Mouse (Mus musculus) cerebellum, adult 11-12 months (tissue): Measurements from ENCODE around the gene Ubfd1.
A peak's percentile ranks its signal among the peaks of the same experiment; 100 is the strongest.

Experiments used
- DNase-seq: peaks from one replicate; pipeline ENCODE4 v3.0.0; 2022

Ubfd1 gene

DNA sequence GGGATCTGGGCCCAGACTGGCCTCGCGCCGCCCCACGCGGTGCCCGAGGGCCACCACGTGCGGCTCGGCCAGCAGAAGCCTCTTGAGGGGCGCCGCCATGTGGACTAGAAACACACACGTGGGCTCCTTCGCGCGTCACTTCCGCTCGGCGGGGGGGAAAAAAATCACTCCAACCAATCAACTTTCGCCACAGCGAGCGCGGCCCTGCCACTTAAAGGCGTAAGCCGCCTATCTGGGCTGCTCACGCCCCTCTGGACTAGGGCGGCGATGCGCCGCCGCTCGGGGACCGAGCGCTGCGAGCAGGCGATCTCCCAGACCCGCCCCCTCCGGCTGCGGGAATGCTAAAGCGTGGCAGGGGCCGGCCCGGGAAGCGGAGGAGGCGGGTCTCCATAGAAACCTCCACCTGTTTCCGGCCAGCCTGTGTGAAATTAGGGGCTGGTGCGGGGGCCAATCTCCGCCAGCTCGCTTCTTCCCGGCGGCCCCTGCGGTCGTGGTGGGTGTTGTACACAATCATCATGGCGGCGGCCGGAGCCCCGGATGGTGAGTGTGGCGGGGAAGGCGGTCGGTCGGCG, at the start of gene Ubfd1, which contains the start of gene Ears2:
TSS of gene Ubfd1 (plus strand) at position 231 of the 572 bp plus-strand sequence.
TSS of gene Ears2 (minus strand) at position 319 of the 572 bp plus-strand sequence.
- DNase-seq, result peak; percentile 95

DNA sequence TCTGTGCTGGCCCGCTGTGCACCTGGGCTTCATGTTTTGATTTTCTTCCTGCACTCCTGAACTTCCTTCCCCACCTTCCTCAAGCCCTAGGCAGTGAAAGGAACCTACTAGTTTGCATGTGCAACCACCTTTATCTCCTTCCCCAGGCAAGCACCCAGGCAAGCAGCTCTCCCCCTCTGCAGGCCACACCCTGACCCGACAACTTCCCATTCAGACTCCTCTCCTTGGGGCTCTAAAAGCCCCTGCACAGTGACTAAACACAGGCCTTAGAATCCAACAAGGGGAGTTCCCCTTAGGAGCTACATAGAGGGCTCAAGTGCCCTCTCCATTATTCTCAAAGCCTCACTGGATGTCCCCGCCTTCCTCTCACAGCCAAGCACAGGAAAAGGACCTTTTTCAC, 48.7 kb upstream of the Ubfd1 start:
- DNase-seq, result no peak

DNA sequence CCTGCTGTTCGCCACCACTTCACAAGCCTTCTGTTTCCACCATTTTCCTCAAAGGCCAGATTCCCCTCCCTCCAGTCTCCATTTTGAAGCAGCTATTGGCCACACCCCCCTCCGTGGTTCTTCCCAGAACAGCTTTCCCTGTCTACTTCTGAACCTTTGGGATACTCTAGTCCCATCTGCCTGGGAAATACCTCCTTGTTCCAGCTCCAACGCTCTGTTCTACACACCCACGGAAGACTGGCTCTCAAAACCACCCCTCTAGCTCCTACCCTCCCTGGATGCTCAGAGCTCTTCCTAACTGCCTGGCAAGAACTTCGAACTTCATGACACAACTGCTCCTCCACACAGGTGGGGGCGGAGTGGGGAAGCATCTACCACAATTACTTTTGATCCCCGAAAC, 48.0 kb upstream of the Ubfd1 start:
- no peak for DNase-seq

DNA sequence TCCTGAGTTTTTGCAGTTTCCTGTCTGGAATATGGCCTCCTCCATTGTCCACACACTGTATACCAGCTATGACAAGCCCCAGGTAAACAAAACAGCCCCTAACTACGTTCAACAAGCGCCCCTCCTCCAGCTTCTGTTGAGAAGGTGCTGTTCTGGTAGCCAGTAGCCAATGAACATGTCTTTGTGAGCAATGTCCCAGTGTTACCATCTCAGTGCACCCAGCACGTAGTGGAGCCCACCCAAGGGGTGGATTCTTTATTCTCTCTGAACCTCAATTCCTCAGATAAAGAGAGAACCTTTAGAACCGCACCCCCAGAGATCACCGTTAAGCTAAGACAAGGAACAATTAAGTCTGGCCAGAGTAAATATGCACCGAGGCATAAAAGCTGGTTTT, 46.7 kb upstream of the Ubfd1 start:
- no peak for DNase-seq

DNA sequence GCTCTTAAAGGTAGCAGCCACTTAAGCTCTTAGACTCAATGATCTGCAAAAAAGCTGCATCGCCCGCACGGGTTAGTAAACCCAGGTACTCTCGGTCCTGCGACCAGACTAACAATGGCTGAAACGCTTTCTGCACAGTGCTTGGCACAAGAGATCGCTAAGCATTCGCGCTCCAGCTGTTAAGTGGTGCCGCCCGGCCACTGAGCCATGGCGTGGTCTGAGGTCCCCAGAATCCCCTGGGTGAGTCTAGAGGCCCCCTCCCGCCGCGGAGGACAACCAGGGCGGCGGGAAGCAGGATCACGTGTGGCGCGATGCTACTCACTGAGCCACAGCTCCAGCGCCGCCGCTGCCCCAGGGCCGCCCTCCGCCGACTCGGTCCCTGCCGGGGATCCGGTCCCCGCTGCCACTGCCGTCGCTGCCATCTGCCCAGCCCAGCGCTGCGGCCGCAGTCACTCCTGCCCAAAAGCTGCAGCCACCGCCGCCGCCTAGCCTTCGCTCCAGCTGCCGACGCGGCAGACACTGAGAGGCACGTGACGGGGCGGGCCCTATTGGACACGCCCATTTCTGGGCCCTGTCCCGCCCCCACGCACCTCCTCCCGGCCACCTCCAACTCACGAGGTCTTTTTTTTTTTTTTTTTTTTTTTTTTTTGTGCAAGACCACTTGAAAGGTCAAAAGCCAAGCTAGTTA, 46.2 kb upstream of the Ubfd1 start, which contains the start of gene Gga2:
TSS of gene Gga2 (minus strand) at position 556 of the 688 bp plus-strand sequence.
- DNase-seq, result peak; percentile 89

DNA sequence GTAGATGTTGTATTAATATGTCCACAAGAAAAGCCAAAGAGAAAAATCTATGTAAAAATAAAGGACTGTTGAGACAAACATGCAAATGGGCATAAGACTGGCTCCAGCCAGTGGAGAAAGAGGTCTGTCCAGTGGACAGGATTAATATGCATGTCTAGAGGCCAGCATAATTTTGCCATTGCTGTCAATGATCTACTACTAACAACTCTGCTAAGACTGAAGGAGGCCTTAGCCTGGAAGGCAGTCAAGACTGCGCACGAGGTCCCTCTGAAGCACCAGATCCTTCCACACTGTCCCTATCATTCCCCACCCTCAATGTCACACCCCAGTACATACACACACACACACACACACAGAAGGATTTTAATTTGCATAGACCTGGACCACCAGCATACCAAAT, 44.8 kb upstream of the Ubfd1 start:
- DNase-seq, result no peak

DNA sequence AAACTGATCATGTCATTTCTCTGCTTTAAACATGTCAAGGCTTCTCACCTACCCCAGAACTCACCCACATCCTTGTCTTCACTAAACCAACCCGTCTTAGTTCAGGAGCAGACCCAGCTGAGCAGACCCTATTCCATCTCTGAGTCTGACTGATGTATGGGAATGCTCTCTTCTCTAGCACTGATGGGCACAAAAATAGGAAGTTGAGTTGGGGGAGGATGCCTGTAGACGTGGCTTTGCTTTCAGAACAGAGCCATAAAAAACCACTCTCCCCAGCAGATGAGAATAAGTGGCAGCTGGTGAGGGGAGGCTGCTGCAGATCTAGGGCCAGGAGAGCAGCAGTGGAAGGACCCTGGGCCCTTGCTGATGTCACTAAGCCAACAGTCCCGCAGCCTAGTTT, 33.6 kb upstream of the Ubfd1 start:
- no peak for DNase-seq

DNA sequence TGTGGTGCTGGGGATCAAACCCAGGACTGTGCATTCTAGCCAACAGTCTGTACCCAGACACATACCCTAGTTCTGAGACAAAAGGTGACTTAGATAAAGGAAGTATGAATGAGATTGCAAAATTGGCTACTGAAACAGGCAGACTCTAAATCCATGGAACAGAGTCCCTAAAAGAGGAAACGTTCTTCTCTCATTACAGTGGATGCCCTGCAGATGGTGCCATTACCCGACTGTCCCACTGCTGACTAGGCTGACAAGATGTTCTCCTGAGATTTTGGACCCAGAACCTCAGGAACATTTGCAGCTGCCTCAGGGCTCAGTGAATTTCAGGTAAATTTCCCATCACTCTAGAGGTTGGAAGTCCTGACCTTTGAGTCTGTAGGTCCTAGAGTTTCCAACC, 32.6 kb upstream of the Ubfd1 start:
- no peak for DNase-seq

DNA sequence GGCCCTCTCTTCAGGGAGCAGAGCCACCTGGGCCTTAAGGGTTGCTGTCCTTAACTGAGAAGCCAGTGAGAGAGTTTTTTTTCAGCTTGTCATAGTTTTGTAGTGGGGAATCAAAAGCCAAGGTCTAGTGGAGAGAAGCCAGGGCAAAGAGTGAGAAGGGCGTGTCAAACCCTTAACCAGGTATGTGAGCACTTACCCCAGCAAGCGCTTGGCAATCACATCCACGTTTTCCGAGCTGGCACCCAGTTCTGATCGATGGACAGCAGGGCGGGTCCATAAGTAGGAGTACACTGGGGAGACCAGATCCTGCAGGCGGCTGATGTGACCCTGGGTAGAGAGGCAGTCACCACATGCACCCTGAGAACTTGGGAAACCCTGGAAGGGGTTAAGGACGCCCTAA, 22.9 kb upstream of the Ubfd1 start:
- DNase-seq, result no peak

DNA sequence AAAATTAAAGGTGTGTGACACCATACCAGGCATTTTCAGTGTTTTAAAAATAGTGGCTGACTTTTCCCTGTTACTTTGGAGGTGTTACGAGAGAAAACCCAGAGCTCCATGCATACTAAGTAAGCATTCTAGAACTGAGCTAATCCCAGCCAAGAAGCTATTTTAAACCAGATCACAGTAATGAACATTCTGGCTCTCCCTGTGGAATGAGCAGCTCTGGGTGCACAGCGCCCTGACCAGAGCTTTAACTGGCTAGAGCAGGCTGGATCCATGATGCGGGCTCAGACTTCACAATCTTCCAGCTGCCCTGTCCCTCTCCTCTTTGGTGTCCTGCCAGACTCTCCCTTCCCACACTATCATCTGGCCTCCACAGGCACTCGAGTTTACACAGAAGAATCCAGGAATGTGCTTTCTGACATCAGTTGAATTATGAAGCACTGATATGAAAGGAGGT, 21.8 kb upstream of the Ubfd1 start:
- DNase-seq, result no peak

DNA sequence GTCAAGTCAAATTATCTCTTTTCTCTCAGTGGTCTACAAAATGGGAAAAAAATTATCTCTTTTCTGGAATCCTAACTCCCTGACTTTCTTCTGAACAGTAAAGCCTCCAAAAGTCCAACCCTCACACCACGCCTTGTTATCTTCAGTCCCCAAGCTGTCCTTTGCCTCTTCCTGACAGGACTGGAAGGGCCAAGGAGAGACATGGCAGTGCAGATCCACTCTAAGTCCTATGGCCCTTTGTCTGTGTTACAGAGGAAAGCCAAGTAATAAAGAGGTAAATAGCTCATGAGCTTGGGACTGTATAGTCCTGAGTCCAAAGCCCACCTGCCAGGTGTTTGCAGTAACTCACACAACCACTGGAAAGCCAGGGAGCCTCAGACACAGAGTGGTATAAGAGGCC, 21.3 kb upstream of the Ubfd1 start:
- DNase-seq, result no peak

DNA sequence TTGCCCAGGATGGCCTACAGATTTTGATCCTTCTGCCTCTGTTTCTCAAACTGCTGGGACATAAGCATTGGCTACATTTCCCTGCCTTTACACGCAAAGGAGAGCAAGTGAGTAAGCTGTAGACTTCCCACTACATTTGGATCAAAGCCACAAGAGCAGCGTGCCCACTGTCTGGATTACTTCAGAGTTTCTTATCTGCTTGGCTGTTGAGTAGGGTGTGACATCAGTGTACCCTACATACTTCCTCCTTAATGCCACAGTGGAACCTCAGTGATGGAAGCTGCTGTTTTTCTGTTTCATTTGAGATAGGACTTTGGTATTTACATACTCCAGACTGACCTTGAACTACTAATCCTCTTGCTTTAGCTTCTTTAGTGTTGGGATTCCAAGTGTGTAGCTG, 20.2 kb upstream of the Ubfd1 start:
- no peak for DNase-seq

DNA sequence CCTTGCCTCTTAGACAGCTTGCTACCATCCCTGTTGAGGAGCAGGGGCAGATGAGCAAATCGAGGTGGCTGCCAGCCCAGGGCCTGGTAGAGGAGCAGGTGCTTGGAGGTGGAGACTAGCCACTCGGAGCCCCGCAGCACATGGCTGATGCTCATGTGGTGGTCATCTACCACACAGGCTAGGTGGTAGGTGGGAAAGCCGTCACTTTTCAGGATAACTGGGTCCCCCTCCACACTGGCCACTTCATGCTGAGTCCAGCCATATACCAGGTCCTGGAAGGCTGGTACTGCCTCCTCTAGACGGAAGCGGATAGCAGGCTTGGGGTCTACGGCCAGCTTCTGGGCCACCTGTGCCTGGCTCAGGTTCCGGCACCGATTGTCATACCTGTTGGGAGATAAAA, 18.8 kb upstream of the Ubfd1 start:
- no peak for DNase-seq

DNA sequence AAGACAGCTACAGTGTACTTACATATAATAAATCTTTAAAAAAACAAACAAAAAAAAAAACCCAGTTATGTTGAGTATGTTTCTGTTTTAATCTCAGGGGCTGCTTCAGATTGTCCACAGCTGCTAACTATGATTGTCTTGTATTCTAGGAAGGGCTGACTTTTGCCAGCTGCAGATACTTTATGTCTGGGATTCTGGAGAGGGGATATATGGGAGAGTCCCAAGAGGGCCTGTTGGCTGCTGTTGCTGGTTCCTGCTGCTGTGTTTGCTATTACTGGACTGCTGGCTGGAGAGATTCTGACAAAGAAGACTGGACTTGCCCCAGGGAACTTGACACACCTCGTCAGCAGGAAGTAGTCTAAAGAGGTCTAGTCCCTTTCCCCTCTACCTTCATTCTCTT, 16.1 kb upstream of the Ubfd1 start:
- DNase-seq, result no peak

DNA sequence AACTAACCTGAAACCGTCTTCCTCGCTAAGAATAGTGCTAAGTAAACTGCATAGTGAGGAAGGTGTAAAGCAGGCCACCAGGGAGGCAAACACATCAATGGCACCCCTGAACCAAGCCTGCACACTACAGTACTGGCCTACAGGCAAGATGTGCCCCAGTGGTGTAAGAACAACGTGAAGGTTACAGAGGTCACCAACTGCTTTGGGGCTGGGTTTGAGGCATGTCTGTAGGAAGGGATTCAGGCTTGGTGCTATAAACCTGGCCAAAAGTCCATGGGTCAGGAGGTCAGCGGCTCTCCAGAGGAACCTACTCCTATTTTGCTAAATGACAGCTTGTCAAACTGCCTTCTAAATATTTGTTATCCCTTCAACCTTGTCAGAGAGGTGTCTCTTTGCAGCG, 10.3 kb upstream of the Ubfd1 start:
- DNase-seq, result no peak

DNA sequence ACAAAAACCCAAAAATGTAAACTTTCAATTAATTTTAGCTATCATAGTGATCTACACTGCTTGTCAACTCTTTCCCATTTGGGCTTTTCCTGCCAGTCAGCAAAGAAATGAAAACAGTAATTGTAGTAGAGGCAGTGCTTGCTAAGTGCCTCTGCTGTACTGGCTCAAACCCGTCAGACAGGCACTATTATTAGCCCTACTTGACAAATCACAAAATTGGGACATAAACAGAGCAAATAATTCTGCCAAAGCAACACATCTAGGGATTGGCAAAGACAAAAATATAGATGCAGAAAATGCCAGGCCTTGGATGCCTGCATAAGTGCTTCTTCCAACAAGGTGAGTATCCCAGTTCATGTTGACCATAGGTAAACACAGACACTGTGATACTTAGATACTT, 1.3 kb upstream of the Ubfd1 start:
- DNase-seq, result no peak

DNA sequence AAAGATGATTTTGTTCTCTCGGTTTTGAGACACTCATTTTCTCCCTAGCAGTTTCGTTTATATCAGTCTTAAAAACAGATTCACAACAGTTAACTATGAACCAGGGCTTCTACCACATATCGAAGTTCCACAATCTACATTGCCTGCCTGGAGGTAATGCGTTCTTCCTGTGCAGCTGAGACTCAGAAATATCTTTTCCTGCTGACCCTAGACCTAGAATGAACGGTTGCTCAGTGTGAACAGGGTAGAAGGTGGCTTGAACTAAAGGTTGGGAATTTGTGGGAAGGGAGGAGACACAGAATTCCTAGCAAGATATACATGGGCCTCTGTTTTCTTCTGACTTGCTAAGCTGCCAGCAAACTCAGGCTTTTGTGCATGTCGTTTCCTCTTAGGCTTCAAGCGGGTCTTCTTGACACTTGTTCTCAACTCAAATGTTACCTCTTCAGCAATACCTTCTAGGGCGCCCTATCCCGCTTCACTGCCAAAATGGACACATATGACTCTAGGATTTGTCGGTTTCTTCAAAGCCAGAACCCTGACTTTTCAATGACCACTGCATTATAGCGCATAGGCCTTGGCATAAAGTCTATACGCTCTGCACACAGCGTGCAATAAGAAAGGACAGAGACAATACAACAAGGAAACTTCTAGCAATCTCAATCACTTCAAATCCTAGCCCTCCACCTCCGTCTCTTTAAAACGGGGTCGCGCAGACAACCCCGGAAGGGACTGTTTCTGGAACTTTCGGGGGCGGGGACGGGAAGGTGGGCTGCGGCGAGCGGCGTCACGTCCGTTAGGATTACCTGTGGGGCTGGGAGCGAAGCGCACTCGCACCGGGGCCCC, 652 bp upstream of the Ubfd1 start:
- DNase-seq, result no peak

DNA sequence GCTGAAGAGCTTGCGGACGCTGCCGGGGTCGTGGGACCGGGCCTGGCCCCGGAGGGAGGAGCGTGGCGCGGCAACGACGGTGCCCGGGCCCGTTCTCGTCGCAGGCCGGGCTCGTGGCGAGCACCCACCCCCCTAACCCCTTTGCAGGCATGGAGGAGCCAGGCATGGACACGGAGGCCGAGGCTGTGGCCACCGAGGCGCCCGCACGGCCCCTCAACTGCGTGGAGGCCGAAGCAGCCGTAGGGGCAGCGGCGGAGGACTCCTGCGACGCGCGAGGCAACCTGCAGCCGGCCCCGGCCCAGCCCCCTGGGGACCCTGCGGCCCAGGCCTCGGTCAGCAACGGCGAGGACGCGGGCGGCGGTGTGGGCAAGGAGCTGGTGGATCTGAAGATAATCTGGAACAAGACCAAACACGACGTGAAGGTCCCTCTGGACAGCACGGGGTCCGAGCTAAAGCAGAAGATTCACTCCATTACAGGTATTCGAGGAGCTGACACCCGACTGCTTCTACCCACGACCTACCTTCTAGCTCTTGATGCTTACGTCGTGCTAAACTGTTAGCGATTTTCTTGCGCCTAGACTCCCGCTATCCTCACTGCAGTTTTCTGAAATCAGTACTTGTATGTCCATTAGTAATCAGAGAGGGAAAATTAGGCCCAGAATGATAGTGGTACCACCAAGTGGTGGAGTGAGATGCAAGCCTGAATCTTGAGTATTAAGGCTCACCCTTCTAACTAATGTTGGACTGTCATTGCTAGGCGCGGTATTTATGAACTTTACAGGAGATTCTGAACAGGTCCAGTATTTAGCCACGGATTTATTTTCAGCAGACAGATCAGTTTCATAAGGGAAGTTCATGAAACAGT, 774 bp downstream of the Ubfd1 start:
- DNase-seq, result peak; percentile 59

DNA sequence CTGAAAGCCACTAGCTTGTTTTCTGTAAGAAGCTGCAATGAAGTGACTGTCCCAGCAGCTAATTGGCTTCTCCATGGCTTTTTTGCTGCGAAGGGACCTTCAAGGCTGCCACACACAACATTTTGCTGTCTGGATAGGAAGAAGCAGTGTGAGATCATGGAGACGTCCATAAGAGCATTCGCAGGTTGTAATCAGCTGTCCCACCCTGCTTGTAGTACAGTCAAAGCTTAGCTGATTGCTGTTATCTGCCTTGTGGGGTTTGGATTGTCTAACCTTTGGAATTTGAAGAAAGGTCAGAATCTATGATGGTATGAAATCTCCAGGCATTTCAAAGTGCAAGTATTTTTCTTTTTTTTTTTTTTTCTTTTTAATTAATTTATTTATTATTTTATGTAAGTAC, 7.4 kb downstream of the Ubfd1 start:
- no peak for DNase-seq

DNA sequence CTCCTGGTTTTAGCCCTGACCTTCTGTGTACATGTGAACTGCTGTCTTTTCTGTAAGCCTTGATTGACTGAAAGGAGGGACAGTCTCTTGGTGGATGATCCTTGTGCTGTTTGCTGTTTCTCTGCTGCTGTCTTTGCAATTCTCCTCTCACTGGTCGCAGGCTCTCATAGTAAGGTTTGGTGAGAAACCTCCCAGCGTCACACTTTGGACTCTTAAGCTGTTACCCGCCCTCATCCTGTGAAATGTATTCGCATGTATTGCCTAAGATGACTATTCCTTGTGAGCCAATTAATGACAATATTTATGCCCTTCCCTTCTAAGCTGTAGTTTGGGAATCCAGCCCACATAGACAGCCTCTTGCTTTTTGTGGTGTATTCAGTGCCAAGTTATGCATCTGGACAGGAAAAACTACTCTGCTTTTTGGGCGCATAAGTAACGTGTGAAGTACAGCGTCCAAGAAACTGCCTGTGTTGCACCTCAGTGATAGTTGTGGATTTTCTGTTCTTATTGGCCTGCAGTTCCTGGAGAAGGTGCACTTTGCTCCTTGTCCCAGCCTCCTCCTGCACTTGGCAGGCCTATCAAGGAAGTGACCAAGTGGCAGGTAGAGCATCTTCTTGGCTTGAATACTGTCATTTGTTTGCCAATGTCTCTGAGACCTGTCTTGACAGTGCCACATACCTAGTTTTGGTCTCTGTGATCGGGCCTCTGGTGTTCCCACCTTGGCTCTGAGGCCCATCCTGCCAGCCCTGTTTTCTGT, 13.0 kb downstream of the Ubfd1 start:
- DNase-seq, result no peak

DNA sequence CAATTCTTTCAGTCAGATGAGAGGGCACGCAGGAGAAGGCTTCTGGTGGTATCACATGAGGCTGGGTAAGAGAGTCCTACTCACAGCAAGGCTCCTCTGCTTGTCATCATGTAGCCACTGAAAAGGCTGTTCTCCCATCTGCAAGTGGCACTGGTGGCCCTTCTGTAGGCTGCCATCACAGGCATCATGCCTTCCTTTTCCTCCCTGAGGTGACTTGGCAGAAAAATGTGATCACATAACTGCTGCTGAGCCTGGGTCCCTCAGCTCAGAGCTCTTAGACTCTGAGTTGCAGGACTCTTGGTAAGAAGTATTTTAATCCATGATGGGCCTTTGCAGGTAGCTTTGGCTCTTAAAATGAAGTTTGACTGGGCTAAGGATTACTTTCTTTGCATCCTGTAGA, 14.1 kb downstream of the Ubfd1 start:
- no peak for DNase-seq
